Mouse (Mus musculus) ZHBTc4 (cell line): Measurements from ENCODE around the gene Rwdd2a.
"Not testable (repeated sequence)": the region's sequence is repeated elsewhere in the genome, so short reads cannot be mapped to it uniquely, and the experiment has no call there.

ENCODE experiments used
- DNase-seq: peaks from one replicate; pipeline ENCODE4 v3.0.0-alpha.2; 2011; ENCODE audit warnings: low read depth, low spot score

The Rwdd2a gene

DNA sequence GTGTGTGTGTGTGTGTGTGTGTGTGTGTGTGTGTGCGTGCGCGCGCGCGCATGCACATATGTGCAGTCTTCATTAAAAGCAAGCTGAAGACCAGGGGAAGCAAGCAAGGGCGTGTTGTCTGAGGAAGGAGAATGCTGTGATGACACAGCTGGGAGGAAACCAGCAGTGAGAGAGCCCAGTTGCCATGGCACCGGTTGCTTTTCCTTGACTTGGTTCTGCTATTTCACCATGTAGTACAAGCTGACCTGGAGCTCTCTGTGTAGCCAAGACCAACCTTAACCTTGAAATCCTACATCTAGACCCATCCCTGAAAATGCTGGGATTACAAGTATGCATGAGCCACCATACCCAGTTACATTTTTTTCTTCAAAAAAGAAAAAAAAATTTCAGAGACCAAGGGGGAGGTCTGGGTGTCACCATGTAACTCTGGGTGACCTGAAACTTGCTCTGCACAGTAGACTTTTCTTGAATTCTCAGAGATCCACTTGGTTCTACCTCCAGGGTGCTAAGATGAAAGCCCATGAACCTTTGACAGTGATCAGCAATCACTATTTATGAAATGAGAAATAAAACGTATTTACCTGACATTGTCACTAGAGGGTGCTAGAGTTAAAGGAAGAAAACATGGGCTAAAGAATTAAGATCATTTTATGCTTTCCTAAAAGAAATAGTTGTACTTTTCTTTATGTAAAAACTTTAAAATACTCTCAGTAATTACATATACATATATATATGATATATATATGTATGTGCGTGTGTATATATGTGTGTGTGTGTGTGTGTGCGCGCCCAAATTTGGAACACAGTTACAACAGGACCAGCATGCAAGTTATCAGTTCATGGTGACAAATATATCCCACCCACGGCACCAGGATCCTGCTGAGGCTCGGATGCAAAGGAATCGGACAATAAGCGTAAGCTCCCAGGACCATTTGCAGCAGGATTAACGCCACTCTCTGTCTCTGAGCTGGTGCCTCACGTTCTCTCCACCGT is 21.2 kb downstream of the Rwdd2a start:
- peak; percentile 30 for DNase-seq

GRCm38 (mm10) chr9:86594357-86594767 is 22.6 kb downstream of the Rwdd2a start:
- not testable (repeated sequence) for DNase-seq

- DNase-seq: not testable (repeated sequence)
Measured at GRCm38 (mm10) chr9:86596983-86597382, 25.2 kb downstream of the Rwdd2a start.

DNA sequence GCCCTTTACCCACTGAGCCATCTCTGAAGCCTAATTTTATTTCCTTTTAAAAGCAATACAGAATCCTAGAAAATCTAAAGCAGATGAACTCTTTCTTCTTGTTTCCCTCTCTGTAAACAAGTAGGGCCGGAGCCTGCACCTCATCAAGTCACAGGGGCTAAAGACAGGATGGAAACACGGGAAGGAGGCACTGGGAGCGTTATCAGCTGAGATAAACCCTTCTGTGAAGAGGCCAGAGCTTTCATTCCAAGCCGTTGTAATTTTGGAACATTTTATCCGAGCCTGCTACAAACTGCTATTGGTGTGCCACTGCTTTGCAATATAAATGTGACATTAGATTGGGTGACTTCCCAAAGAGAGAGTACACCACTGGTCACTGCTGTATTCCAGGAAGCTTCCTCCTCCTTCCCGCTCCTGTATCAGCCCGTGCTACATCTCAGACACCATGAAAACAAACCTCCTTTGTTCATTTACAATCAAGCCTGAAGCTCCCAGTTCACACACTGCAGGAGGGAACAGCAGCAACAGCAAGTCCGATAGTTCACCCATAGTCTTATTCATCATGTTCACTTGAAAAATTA is 28.0 kb downstream of the Rwdd2a start:
- DNase-seq: no peak

- no peak for DNase-seq
Measured at GRCm38 (mm10) chr9:86605776-86606175, 34.0 kb downstream of the Rwdd2a start.

- DNase-seq: no peak
Measured at GRCm38 (mm10) chr9:86612091-86612490, 40.3 kb downstream of the Rwdd2a start.

GRCm38 (mm10) chr9:86615765-86616164 is 44.0 kb downstream of the Rwdd2a start:
- DNase-seq: no peak

GRCm38 (mm10) chr9:86617837-86618492 is 46.2 kb downstream of the Rwdd2a start:
- no peak for DNase-seq

GRCm38 (mm10) chr9:86619341-86620139 is 47.7 kb downstream of the Rwdd2a start:
- no peak for DNase-seq

GRCm38 (mm10) chr9:86622062-86622461 is 50.3 kb downstream of the Rwdd2a start:
- no peak for DNase-seq

DNA sequence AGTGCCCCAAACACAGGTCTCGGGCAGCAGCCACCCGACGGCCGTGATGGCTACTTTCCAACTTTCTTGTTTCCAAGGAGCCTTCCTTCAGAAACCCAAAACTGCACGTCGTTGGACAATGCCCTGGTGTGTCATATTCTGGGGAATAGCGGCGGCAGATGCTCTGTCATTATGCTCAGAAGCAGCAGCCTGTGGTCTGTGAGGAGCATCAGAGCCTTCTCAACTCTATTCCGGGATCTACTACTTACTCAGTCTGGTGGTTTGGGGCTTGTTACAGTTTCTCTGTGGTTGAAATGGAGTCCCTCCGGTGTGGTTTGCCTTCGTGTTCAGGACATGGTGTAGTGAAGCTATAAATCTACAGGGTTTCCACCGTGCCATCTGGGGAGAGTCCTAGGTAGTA is 52.2 kb downstream of the Rwdd2a start:
- no peak for DNase-seq
